Mouse (Mus musculus) midbrain, embryonic 16.5 days (tissue): Measurements from ENCODE around the gene Lin52. TPM values are rescaled to one million over a fixed set of nuclear protein-coding genes. Genes with fewer than 3 reads are reported as not detected.

Source experiments
- ATAC-seq: fragments of 200-750 bp; cut with Nextera tagmentation; 2 replicates; pipeline ENCODE4 v1.8.0; 2017; ENCODE audit warnings: moderate TSS enrichment
- H3K27ac ChIP-seq: fragments of 300-500 bp; sonication (generic); 2 replicates; pipeline ENCODE4 v1.5.1; 2014; ENCODE audit warnings: mild to moderate bottlenecking, low read length, mixed read lengths
- H3K27me3 ChIP-seq: fragments of 300-500 bp; sonication (generic); 2 replicates; pipeline ENCODE4 v1.6.1; 2014; ENCODE audit warnings: low read depth, low read length, mixed read lengths; ENCODE audit not compliant: control insufficient read depth, insufficient read depth
- H3K36me3 ChIP-seq: fragments of 300-500 bp; sonication (generic); 2 replicates; pipeline ENCODE4 v1.6.1; 2014; ENCODE audit warnings: mild to moderate bottlenecking, low read length, moderate library complexity, mixed read lengths; ENCODE audit not compliant: control insufficient read depth, insufficient read depth
- H3K4me1 ChIP-seq: fragments of 300-500 bp; sonication (generic); 2 replicates; pipeline ENCODE4 v1.6.1; 2014; ENCODE audit warnings: mild to moderate bottlenecking, low read length, mixed read lengths; ENCODE audit not compliant: control insufficient read depth, insufficient read depth
- H3K4me2 ChIP-seq: fragments of 300-500 bp; sonication (generic); 2 replicates; pipeline ENCODE4 v1.6.1; 2014; ENCODE audit warnings: mild to moderate bottlenecking, low read length, mixed read lengths
- H3K4me3 ChIP-seq: fragments of 300-500 bp; sonication (generic); 2 replicates; pipeline ENCODE4 v1.5.1; 2014; ENCODE audit warnings: low read depth, mild to moderate bottlenecking, low read length, moderate library complexity, mixed read lengths
- H3K9ac ChIP-seq: fragments of 300-500 bp; sonication (generic); 2 replicates; pipeline ENCODE4 v1.6.1; 2014; ENCODE audit warnings: low read depth, low read length, mixed read lengths
- H3K9me3 ChIP-seq: fragments of 300-500 bp; sonication (generic); replicated peaks from 2 replicates; pipeline ENCODE4 v1.6.1; 2014; ENCODE audit warnings: mild to moderate bottlenecking, low read length, mixed read lengths; ENCODE audit not compliant: control insufficient read depth, poor library complexity, severe bottlenecking
- WGBS: fragments of 180-500 bp; shearing (Covaris S2); extraction: QIAGEN DNeasy Blood & Tissue Kit; methylation state at CpG from one replicate; pipeline ENCODE4 v1.1.7; 2014; 5-methylcytosine and 5-hydroxymethylcytosine counted together
- polyA plus RNA-seq: library from polyadenylated mRNA; unstranded; fragments of >200 nt; fragmentation: Nextera tagmentation; extraction: Ambion mirVana; gene quantifications from 2 replicates; pipeline ENCODE4 v1.2.1, GENCODE M21; 2015

Gene Lin52
- polyA plus RNA-seq, 1 experiment from 2014 or later, result 36.1 TPM

GRCm38 (mm10) chr12:84487324-84488056 is 36.3 kb downstream of the Lin52 start:
- H3K9me3 ChIP-seq, result no peaks in the 10 kb centered on the region
- H3K4me3 ChIP-seq, result no peak overlapping the region
- no peak overlapping the region; the same call in 1 of the 2 replicates for H3K27ac ChIP-seq
- ATAC-seq, result peak; percentile 51
- no peak overlapping the region for H3K9ac ChIP-seq
- no peaks in the 10 kb centered on the region for H3K36me3 ChIP-seq
- H3K4me2 ChIP-seq, result peak overlapping the region; percentile 19; the same call in 1 of the 2 replicates
- no peaks in the 10 kb centered on the region for H3K27me3 ChIP-seq
- peaks cover 9% of the 10 kb centered on the region for H3K4me1 ChIP-seq
- 20% methylated on average over 8 of the region's 8 CpGs for WGBS

DNA sequence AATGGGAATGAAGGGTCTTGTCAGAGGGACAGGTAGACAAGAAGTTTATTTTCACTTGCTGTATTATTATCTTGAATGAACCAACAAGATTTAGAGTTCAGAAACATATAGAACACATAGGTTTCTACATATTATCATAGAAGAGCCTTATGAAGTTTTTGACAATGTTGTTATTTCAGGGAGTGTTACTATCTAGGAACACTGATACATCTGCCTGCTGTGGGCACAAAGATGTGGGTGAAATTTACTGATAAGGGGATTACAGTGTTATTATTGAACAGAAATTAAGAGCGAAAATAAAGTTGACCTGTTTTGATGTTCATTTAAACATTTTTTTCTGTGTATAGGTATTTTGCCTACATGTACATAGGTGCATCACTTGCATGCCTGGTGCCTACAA is 45.6 kb downstream of the Lin52 start:
- 98% methylated on average over 1 of the region's 1 CpGs for WGBS
- H3K27ac ChIP-seq, result no peak overlapping the region
- H3K27me3 ChIP-seq, result no peaks in the 10 kb centered on the region
- H3K36me3 ChIP-seq, result no peaks in the 10 kb centered on the region
- no peak overlapping the region for H3K4me3 ChIP-seq
- no peak overlapping the region for H3K9ac ChIP-seq
- no peaks in the 10 kb centered on the region for H3K9me3 ChIP-seq
- H3K4me2 ChIP-seq, result no peak overlapping the region
- H3K4me1 ChIP-seq, result peaks cover 12% of the 10 kb centered on the region
- no peak for ATAC-seq

DNA sequence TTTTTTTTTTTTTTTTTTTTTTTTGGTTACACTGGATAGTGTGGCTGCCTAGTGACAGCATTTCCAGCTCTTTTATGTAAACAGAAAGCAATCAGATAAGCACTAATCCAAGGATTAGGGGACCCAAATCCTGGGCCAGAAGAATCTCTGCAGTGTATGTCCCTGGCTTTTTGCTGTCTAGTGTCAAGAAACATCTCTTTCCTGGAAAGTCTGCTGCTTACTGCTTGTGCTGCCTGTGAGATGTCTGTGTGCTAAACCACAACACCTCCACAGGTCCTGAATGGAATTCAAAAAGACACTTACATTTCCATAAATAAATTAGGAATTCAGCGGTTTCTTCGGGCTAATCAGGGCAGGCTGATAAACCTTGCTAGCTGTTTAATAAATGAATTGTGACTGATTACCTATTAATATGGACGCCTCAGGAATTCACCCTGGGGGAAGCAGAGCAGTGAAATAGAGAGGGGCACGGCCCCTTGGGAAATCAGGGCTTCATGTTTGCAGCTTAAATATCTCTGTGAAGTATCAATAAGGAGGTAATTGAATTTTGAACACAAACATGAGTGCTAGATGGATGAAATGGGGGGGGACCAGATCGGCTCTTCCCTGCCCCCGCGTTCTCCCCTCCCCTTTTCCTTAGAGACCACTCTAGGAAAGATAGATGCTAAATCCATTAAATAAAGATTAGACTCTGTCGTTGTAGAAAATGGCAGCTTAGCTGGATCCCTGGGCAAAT is 49.5 kb downstream of the Lin52 start:
- H3K4me3 ChIP-seq, result no peak overlapping the region
- H3K36me3 ChIP-seq, result no peaks in the 10 kb centered on the region
- WGBS, result 22% methylated on average over 8 of the region's 8 CpGs
- peaks cover 12% of the 10 kb centered on the region for H3K4me1 ChIP-seq
- H3K27ac ChIP-seq, result peak overlapping the region; percentile 68
- no peaks in the 10 kb centered on the region for H3K27me3 ChIP-seq
- H3K9me3 ChIP-seq, result no peaks in the 10 kb centered on the region
- ATAC-seq, result peak; percentile 78
- no peak overlapping the region for H3K9ac ChIP-seq
- peak overlapping the region; percentile 26; the same call in 1 of the 2 replicates for H3K4me2 ChIP-seq

- Histone ChIP-seq H3K4me2 (peak overlapping the region; percentile 26; the same call in 1 of the 2 replicates), H3K9ac (no peak overlapping the region), H3K9me3 (no peaks in the 10 kb centered on the region), H3K27me3 (no peaks in the 10 kb centered on the region), H3K27ac (peak overlapping the region; percentile 68), H3K4me3 (no peak overlapping the region), H3K4me1 (peaks cover 12% of the 10 kb centered on the region), H3K36me3 (no peaks in the 10 kb centered on the region)
- ATAC-seq, result no peak
- WGBS, result 36% methylated on average over 4 of the region's 4 CpGs
Measured at GRCm38 (mm10) chr12:84501278-84501677, 50.1 kb downstream of the Lin52 start.

DNA sequence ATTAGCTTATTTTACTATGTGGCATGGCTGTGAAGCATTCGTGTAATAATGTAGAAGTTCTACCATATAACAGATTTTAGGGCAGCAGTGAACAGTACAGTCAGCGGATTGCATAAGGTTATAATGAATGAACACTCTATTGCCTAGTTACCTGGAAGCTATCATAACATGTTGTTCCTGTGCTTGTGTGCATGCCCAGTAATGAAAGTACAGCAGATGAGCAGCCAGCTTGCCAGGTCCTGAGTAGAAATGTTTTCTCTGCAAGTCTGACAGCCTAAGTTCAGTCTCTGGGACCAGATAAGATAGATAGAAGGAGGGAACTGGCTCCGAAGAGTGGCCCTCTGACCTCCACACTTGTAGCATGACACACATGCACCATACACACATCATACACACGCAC is 55.6 kb downstream of the Lin52 start:
- Histone ChIP-seq H3K4me2 (no peak overlapping the region), H3K9me3 (no peaks in the 10 kb centered on the region), H3K9ac (no peak overlapping the region), H3K4me1 (no peaks in the 10 kb centered on the region), H3K36me3 (no peaks in the 10 kb centered on the region), H3K4me3 (no peak overlapping the region), H3K27ac (no peak overlapping the region), H3K27me3 (no peaks in the 10 kb centered on the region)
- WGBS, result 92% methylated on average over 4 of the region's 4 CpGs
- no peak for ATAC-seq

DNA sequence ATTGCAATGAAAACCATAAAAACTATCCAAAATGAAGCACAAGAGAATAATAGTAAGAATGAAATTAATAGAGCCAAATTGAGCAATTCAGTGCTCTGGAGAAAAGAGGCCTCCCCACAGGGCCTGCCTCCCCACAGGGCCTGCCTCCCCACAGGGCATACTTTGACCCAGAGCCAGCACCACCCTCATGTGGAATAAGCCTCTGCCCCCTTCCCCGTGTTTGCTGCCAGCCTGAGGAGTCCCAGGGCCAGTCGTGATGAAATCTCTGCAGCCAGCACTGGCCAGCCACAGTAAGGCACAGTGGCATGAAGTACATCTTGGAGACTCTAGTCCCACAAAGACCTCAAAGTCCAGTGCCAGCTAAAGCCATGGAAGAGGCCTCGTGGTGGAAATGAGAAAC is 60.8 kb downstream of the Lin52 start:
- H3K9me3 ChIP-seq, result no peaks in the 10 kb centered on the region
- no peak overlapping the region for H3K4me2 ChIP-seq
- H3K4me3 ChIP-seq, result no peak overlapping the region
- WGBS, result 55% methylated on average over 3 of the region's 3 CpGs
- H3K27me3 ChIP-seq, result no peaks in the 10 kb centered on the region
- H3K36me3 ChIP-seq, result no peaks in the 10 kb centered on the region
- no peak for ATAC-seq
- no peak overlapping the region for H3K27ac ChIP-seq
- no peak overlapping the region for H3K9ac ChIP-seq
- no peaks in the 10 kb centered on the region for H3K4me1 ChIP-seq

GRCm38 (mm10) chr12:84515486-84515885 is 64.3 kb downstream of the Lin52 start:
- no peak overlapping the region for H3K4me2 ChIP-seq
- H3K36me3 ChIP-seq, result no peaks in the 10 kb centered on the region
- no peak overlapping the region for H3K9ac ChIP-seq
- no peaks in the 10 kb centered on the region for H3K27me3 ChIP-seq
- no peak overlapping the region for H3K4me3 ChIP-seq
- no peaks in the 10 kb centered on the region for H3K9me3 ChIP-seq
- no peak for ATAC-seq
- no peak overlapping the region for H3K27ac ChIP-seq
- WGBS, result 92% methylated on average over 4 of the region's 4 CpGs
- no peaks in the 10 kb centered on the region for H3K4me1 ChIP-seq

DNA sequence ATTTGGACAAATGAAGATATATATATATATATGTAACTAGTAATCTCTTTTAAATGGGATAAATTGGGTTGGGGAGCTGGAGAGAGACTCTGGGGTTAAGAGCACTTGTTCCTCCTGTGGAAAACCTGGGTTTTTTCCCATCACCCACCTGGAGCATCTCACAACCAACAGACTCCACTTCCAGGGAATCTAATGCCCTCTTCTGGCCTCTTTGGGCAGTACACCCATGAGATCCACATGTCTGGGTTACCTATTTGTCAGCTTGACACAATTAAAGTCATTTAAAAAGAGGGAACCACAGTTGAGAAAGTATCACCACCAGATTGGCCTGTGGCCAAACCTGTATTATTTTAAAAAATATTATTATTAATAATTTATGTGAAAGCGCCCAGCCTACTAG is 65.4 kb downstream of the Lin52 start:
- ATAC-seq, result no peak
- H3K4me3 ChIP-seq, result no peak overlapping the region
- 100% methylated on average over 1 of the region's 1 CpGs for whole genome bisulfite sequencing
- no peaks in the 10 kb centered on the region for H3K4me1 ChIP-seq
- no peak overlapping the region for H3K27ac ChIP-seq
- no peak overlapping the region for H3K9ac ChIP-seq
- H3K9me3 ChIP-seq, result no peaks in the 10 kb centered on the region
- H3K4me2 ChIP-seq, result no peak overlapping the region
- no peaks in the 10 kb centered on the region for H3K27me3 ChIP-seq
- no peaks in the 10 kb centered on the region for H3K36me3 ChIP-seq

DNA sequence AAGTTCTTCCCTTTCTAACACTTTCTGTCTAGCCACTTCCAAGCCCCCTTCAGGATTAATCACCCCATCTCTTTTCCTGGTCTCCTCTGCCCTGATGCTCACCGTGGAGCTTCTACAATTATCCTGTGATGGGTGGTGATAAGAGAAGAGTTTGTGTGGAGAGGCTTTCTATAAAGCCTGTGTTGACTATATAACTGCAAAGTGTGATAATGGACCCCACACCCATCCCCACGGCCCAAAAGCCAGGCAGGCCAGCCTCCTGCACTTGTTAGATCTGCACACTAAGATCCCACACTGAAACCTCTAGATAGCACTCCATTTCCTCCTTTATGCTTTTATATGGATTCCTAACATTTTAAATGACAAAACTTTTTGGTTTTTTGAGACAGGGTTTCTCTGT is 66.8 kb downstream of the Lin52 start:
- no peaks in the 10 kb centered on the region for H3K9me3 ChIP-seq
- H3K27me3 ChIP-seq, result no peaks in the 10 kb centered on the region
- no peaks in the 10 kb centered on the region for H3K36me3 ChIP-seq
- H3K4me1 ChIP-seq, result no peaks in the 10 kb centered on the region
- no peak overlapping the region for H3K4me3 ChIP-seq
- H3K27ac ChIP-seq, result no peak overlapping the region
- whole genome bisulfite sequencing, result 84% methylated on average over 2 of the region's 2 CpGs
- no peak for ATAC-seq
- no peak overlapping the region for H3K4me2 ChIP-seq
- H3K9ac ChIP-seq, result no peak overlapping the region
